Mouse (Mus musculus) olfactory bulb, adult 2 months (tissue): ENCODE results near the gene Mtmr4. TPM values are rescaled to one million over a fixed set of nuclear protein-coding genes. Genes with fewer than 3 reads are reported as not detected.

Source experiments
- H3K27ac ChIP-seq: fragments of 200-500 bp; 2 replicates; pipeline ENCODE4 v1.5.1; 2012; ENCODE audit warnings: low read depth, low read length; ENCODE audit not compliant: insufficient read depth
- H3K4me1 ChIP-seq: fragments of 200-500 bp; 2 replicates; pipeline ENCODE4 v1.6.1; 2012; ENCODE audit warnings: low read length; ENCODE audit not compliant: control insufficient read depth, insufficient read depth
- H3K4me3 ChIP-seq: fragments of 200-500 bp; 2 replicates; pipeline ENCODE4 v1.5.1; 2012; ENCODE audit warnings: mild to moderate bottlenecking, low read depth, low read length, moderate library complexity; ENCODE audit not compliant: insufficient read depth
- CTCF ChIP-seq: fragments of 200-500 bp; IDR thresholded peaks from 2 replicates; pipeline ENCODE4 v1.5.1; 2012; ENCODE audit warnings: low read depth, mild to moderate bottlenecking, low read length, moderate library complexity; ENCODE audit not compliant: insufficient read depth
- POLR2A ChIP-seq: fragments of 200-500 bp; IDR thresholded peaks from 2 replicates; pipeline ENCODE4 v1.6.1; 2012; ENCODE audit warnings: mild to moderate bottlenecking, low read depth, low read length, moderate library complexity; ENCODE audit not compliant: insufficient read depth
- WGBS: fragments of 180-500 bp; shearing (Covaris S2); methylation state at CpG from one replicate; pipeline ENCODE4 v1.1.7; 2018; 5-methylcytosine and 5-hydroxymethylcytosine counted together
- polyA plus RNA-seq: library from polyadenylated mRNA; stranded (reverse); fragments of >200 nt; gene quantifications from 2 replicates; pipeline ENCODE4 v1.2.4, GENCODE M21; 2012; ENCODE audit warnings: low replicate concordance; ENCODE audit not compliant: missing spikeins, insufficient read depth, insufficient read length

The Mtmr4 gene
- polyA plus RNA-seq, 1 experiment, result not detected

DNA sequence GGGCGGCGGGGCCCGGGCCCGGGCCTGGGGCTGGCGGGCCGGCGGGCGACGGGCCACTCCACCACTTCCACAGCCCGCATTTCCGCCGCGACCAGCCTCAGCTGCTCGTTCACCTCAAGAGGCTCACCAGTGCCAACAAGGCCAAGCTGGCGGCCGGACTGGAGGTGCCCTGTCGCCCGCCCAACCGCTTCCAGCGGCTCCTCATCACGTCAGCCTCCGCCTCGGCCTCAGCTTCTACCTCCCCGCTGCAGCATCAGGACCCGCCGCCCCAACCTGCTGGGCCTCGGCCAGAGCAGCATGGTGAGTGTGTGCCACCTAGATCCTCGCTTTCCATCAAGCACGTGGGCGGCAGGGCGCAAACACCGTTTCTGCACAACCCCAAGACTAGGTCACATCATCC, 25.6 kb downstream of the Mtmr4 start:
- TF ChIP-seq CTCF (no peak), POLR2A (no peak)
- WGBS, result 95% methylated on average over 32 of the region's 32 CpGs
- no peaks in the 10 kb centered on the region for H3K4me1 ChIP-seq
- H3K27ac ChIP-seq, result no peak overlapping the region
- no peak overlapping the region for H3K4me3 ChIP-seq

- Histone ChIP-seq H3K4me1 (no peaks in the 10 kb centered on the region), H3K27ac (no peak overlapping the region), H3K4me3 (no peak overlapping the region)
- TF ChIP-seq CTCF (no peak), POLR2A (no peak)
- 53% methylated on average over 4 of the region's 4 CpGs for WGBS
Observed at GRCm38 (mm10) chr11:87623160-87623559, 31.2 kb downstream of the Mtmr4 start.

DNA sequence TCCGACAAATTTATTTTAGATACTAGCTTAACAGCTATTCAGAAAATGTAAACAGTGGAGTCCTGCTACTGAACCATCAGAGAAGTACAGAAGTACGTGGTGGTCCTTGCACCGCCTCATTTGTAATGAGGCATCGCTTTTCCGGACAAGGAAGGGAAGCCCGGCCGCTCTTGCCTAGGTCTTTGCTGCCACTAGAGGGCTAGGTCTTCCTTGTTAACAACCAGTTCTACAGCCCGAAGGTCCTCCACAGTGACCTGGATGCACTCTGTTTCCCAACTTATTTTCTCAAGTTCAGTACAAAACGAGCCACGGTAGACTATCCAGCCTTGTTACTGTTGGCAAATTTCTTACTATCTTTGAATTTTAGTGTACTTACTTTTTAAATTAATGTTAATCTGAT, 37.9 kb downstream of the Mtmr4 start:
- WGBS, result 26% methylated on average over 10 of the region's 10 CpGs
- H3K27ac ChIP-seq, result no peak overlapping the region
- TF ChIP-seq CTCF, result peak; percentile 37; the same call in 1 of the 2 replicates
- no peak for TF ChIP-seq POLR2A
- H3K4me3 ChIP-seq, result no peak overlapping the region
- H3K4me1 ChIP-seq, result peaks cover 3% of the 10 kb centered on the region; the same call in 1 of the 2 replicates

DNA sequence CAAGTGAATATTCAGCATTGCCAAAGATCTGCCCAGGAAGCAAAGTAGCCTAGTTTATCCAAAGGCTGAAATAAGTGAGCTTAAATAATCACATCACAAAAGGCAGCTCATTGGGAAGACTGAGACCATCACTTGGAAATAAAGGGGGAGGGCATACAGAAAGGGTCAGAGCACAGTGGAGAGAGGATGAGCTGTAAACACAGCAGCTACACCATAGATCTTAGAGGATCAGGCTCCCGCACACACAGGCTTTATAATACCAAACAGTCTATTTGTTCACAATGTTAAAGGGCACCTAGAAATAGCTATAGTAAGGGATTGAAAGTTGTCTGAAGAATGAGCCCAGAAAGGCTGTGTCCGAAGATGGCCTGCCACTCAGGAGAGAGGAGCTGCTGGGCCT, 46.8 kb downstream of the Mtmr4 start:
- H3K4me3 ChIP-seq, result peak overlapping the region; percentile 56
- WGBS, result 21% methylated on average over 2 of the region's 2 CpGs
- no peak for TF ChIP-seq CTCF
- no peak for TF ChIP-seq POLR2A
- no peak overlapping the region for H3K27ac ChIP-seq
- H3K4me1 ChIP-seq, result peaks cover 5% of the 10 kb centered on the region

GRCm38 (mm10) chr11:87639206-87639605, 47.2 kb downstream of the Mtmr4 start:
- WGBS, result 10% methylated on average over 29 of the region's 29 CpGs
- H3K4me1 ChIP-seq, result peaks cover 5% of the 10 kb centered on the region
- H3K4me3 ChIP-seq, result peak overlapping the region; percentile 56
- H3K27ac ChIP-seq, result no peak overlapping the region
- TF ChIP-seq CTCF, result no peak
- TF ChIP-seq POLR2A, result no peak

GRCm38 (mm10) chr11:87642865-87643264, 50.9 kb downstream of the Mtmr4 start:
- TF ChIP-seq POLR2A (no peak), CTCF (no peak)
- Histone ChIP-seq H3K27ac (no peak overlapping the region), H3K4me3 (no peak overlapping the region), H3K4me1 (peaks cover 5% of the 10 kb centered on the region)

- Histone ChIP-seq H3K27ac (no peak overlapping the region), H3K4me1 (no peaks in the 10 kb centered on the region), H3K4me3 (no peak overlapping the region)
- 86% methylated on average over 5 of the region's 5 CpGs for WGBS
- TF ChIP-seq POLR2A, result no peak
- no peak for TF ChIP-seq CTCF
Observed at GRCm38 (mm10) chr11:87654693-87655092, 62.7 kb downstream of the Mtmr4 start.

GRCm38 (mm10) chr11:87659216-87659615, 67.3 kb downstream of the Mtmr4 start:
- Histone ChIP-seq H3K4me3 (no peak overlapping the region), H3K27ac (no peak overlapping the region), H3K4me1 (peaks cover 6% of the 10 kb centered on the region; the same call in 1 of the 2 replicates)
- TF ChIP-seq POLR2A (no peak), CTCF (no peak)
- 81% methylated on average over 7 of the region's 7 CpGs for WGBS

DNA sequence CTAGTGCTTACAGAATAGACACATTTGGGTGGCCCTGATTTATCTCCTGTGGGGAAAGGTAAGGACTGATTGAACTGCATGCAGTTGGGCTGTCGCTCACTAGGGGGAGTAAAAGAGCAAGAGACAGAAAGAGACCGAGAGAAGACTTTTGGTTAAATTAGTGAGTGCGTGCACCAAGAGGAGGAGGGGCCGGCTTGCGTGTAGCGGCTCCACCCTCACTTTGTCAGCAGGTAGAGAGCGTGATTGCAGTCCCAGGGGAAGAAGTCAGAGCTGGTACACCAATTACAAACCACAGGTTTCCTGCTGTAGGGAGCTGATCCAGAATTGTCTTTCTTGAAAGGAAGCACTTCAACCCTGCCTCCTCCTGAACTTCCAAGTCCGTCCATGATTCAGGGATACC, 70.4 kb downstream of the Mtmr4 start, which contains the start of gene Rnf43:
TSS of gene Rnf43 (plus strand) at position 316 of the 400 bp plus-strand sequence.
- Histone ChIP-seq H3K27ac (no peak within 1 kb of the TSS), H3K4me1 (peaks cover 6% of the 10 kb centered on the region; the same call in 1 of the 2 replicates), H3K4me3 (peak within 1 kb of the TSS; percentile 46)
- TF ChIP-seq CTCF, result peak; percentile 45; the same call in 1 of the 2 replicates
- no peak for TF ChIP-seq POLR2A
- WGBS, result under 1% methylated on average over 8 of the region's 8 CpGs

- TF ChIP-seq POLR2A (no peak), CTCF (no peak)
- Histone ChIP-seq H3K4me3 (peak overlapping the region; percentile 46; the same call in 1 of the 2 replicates), H3K4me1 (peaks cover 6% of the 10 kb centered on the region; the same call in 1 of the 2 replicates), H3K27ac (no peak overlapping the region)
- WGBS, result 5% methylated on average over 14 of the region's 14 CpGs
Observed at GRCm38 (mm10) chr11:87662822-87663221, 70.9 kb downstream of the Mtmr4 start.
